Mouse (Mus musculus) limb, embryonic 11.5 days (tissue): Measurements from ENCODE around the gene Top2b. TPM values are rescaled to one million over a fixed set of nuclear protein-coding genes. Genes with fewer than 3 reads are reported as not detected.

Experiments used
- ATAC-seq: fragments of 200-750 bp; cut with Nextera tagmentation; 2 replicates; pipeline ENCODE4 v1.8.0; 2017; ENCODE audit warnings: low read depth; ENCODE audit not compliant: insufficient number of reproducible peaks, low FRiP score, low TSS enrichment
- DNase-seq: peaks from one replicate; pipeline ENCODE4 v3.0.0-alpha.2; 2015; ENCODE audit warnings: low spot score
- H3K27ac ChIP-seq: fragments of 300-500 bp; sonication (generic); replicated peaks from 2 replicates; pipeline ENCODE4 v1.5.1; 2014; ENCODE audit warnings: low read depth, mild to moderate bottlenecking, low read length
- H3K27me3 ChIP-seq: fragments of 300-500 bp; sonication (generic); 2 replicates; pipeline ENCODE4 v1.6.1; 2014; ENCODE audit warnings: mild to moderate bottlenecking, low read length, mixed read lengths; ENCODE audit not compliant: control insufficient read depth, insufficient read depth
- H3K36me3 ChIP-seq: fragments of 300-500 bp; sonication (generic); 2 replicates; pipeline ENCODE4 v1.6.1; 2014; ENCODE audit warnings: mild to moderate bottlenecking, low read length, moderate library complexity, mixed read lengths; ENCODE audit not compliant: control insufficient read depth, insufficient read depth
- H3K4me1 ChIP-seq: fragments of 300-500 bp; sonication (generic); 2 replicates; pipeline ENCODE4 v1.6.1; 2014; ENCODE audit warnings: low read length, mixed read lengths; ENCODE audit not compliant: control insufficient read depth, insufficient read depth
- H3K4me2 ChIP-seq: fragments of 300-500 bp; sonication (generic); 2 replicates; pipeline ENCODE4 v1.6.1; 2014; ENCODE audit warnings: low read depth, mild to moderate bottlenecking, moderate library complexity; ENCODE audit not compliant: severe bottlenecking
- H3K4me3 ChIP-seq: fragments of 300-500 bp; sonication (generic); 2 replicates; pipeline ENCODE4 v1.5.1; 2014; ENCODE audit warnings: low read depth, low read length
- H3K9ac ChIP-seq: fragments of 300-500 bp; sonication (generic); 2 replicates; pipeline ENCODE4 v1.6.1; 2014; ENCODE audit warnings: mild to moderate bottlenecking, low read length
- H3K9me3 ChIP-seq: fragments of 300-500 bp; sonication (generic); 2 replicates; pipeline ENCODE4 v1.6.1; 2016; ENCODE audit warnings: low read length; ENCODE audit not compliant: control insufficient read depth
- WGBS: fragments of 180-500 bp; shearing (Covaris S2); extraction: QIAGEN DNeasy Blood & Tissue Kit; methylation state at CpG from one replicate; pipeline ENCODE4 v1.1.7; 2014; 5-methylcytosine and 5-hydroxymethylcytosine counted together
- polyA plus RNA-seq: library from polyadenylated mRNA; unstranded; fragments of >200 nt; fragmentation: Nextera tagmentation; extraction: Ambion mirVana; gene quantifications from 2 replicates; pipeline ENCODE4 v1.2.1, GENCODE M21; 2014

Top2b gene
- polyA plus RNA-seq, 1 experiment from 2014 or later, result 155 TPM

GRCm38 (mm10) chr14:16478606-16479323 is 113.8 kb downstream of the Top2b start:
- Histone ChIP-seq H3K36me3 (no peaks in the 10 kb centered on the region), H3K27ac (no peak overlapping the region), H3K4me2 (no peak overlapping the region), H3K4me3 (no peak overlapping the region), H3K4me1 (no peaks in the 10 kb centered on the region), H3K27me3 (no peaks in the 10 kb centered on the region), H3K9me3 (no peaks in the 10 kb centered on the region), H3K9ac (no peak overlapping the region)
- DNase-seq, result no peak
- WGBS, result 95% methylated on average over 1 of the region's 1 CpGs
- no peak for ATAC-seq

DNA sequence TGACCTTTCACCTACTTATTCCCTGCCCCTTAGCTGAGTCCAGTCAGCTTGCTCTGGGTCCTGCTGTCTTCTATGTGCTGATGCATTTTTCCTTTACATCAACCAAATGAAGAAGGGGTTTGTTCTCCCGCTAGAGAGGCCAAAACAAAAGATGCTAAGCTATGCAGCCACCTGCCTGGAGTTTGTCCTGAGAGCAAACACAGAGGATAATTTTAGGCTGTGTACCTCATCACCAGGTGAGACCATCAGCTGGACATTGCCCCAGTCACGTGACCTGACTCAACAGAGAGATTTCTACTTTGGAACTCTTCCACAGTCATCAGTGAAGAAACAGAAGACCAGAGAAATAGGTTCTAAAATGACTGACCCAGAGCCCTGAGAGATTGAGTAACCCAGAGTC is 114.5 kb downstream of the Top2b start:
- Histone ChIP-seq H3K4me3 (no peak overlapping the region), H3K27me3 (no peaks in the 10 kb centered on the region), H3K4me2 (no peak overlapping the region), H3K9me3 (no peaks in the 10 kb centered on the region), H3K36me3 (no peaks in the 10 kb centered on the region), H3K9ac (no peak overlapping the region), H3K27ac (no peak overlapping the region), H3K4me1 (no peaks in the 10 kb centered on the region)
- WGBS, result 81% methylated on average over 2 of the region's 2 CpGs
- no peak for DNase-seq
- no peak for ATAC-seq

DNA sequence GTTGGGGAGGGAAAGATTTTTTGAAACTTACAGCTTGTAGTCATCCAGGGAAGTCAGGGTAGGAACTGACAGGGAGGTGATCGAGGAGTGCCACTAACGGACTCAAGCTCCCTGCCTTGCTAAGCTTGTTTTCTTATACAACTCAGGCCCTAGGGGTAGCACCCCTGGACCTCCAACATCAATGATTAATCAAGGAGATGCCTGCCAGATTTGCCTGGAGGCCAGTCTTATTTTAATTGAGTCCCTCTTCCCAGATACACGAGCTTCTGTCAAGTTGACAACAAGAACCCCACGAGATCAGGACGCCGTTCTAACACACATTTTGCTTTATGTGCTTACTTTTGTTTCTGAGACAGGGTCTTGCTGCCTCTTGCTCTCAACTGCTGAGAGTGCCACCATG is 115.6 kb downstream of the Top2b start:
- ATAC-seq (no peak), DNase-seq (no peak)
- H3K9ac ChIP-seq, result no peak overlapping the region
- H3K4me3 ChIP-seq, result no peak overlapping the region
- no peak overlapping the region for H3K4me2 ChIP-seq
- no peaks in the 10 kb centered on the region for H3K9me3 ChIP-seq
- no peaks in the 10 kb centered on the region for H3K36me3 ChIP-seq
- WGBS, result 76% methylated on average over 6 of the region's 6 CpGs
- H3K27ac ChIP-seq, result no peak overlapping the region
- no peaks in the 10 kb centered on the region for H3K4me1 ChIP-seq
- H3K27me3 ChIP-seq, result no peaks in the 10 kb centered on the region

GRCm38 (mm10) chr14:16483656-16484380 is 118.8 kb downstream of the Top2b start:
- WGBS, result 74% methylated on average over 8 of the region's 8 CpGs
- peak; percentile 18 for DNase-seq
- H3K9me3 ChIP-seq, result no peaks in the 10 kb centered on the region
- no peak overlapping the region for H3K9ac ChIP-seq
- no peak for ATAC-seq
- no peak overlapping the region for H3K4me3 ChIP-seq
- no peaks in the 10 kb centered on the region for H3K27me3 ChIP-seq
- H3K27ac ChIP-seq, result no peak overlapping the region
- H3K4me2 ChIP-seq, result no peak overlapping the region
- no peaks in the 10 kb centered on the region for H3K4me1 ChIP-seq
- no peaks in the 10 kb centered on the region for H3K36me3 ChIP-seq

Other genes starting within 250 kb of the Top2b start
- gene Ngly1, start 115.9 kb upstream of the Top2b start, polyA plus RNA-seq, result 22.8 and 24.4 TPM in 2 replicates
- 1.1 and 2.0 TPM in 2 replicates for gene Oxsm, start 115.4 kb upstream of the Top2b start, polyA plus RNA-seq